Mouse (Mus musculus) cerebellum, postnatal 14 days (tissue): Measurements from ENCODE around the gene Fbxo31.

Experiments used
- DNase-seq, 2 experiments: peaks; one replicate each; pipeline ENCODE4 v3.0.0; 2021; ENCODE audit warnings: mixed read lengths in 2 of 2

Fbxo31 gene

GRCm38 (mm10) chr8:121588750-121589149 lies 10.1 kb upstream of the Fbxo31 start:
- DNase-seq: no peak

DNA sequence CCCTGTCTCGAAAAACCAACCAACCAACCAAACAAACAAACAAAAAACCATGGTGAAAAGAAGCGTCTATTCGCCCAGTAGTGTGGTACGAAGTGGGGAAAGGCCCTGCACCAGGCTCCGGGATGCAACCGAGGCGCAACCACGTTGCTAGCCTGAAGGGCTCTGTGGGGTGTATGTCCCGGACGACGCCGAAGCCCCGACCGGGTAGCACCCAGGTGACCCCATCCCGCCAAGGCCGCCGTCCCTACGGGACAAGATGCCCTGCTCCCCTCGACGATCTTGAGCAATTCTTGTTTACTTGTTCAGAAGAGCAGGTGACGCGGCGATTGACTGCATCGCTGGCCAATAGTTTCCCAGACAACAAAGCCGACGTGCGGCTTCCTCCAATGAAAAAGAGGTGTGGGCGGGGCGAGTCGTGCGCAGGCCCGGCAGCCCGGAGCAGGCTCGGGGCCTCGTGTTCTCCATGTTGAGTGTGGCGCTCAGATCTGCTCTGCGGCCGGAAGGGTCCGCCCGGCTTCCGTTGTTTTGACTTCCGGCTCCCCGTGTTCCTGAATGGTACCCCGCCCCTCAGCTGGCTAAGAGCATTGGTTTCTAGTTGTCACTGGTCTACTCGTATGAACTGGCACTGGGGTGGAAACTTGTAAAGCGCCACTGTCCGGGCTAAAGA lies 6.7 kb upstream of the Fbxo31 start:
- DNase-seq: peak; percentile 100

GRCm38 (mm10) chr8:121584730-121585129 lies 6.1 kb upstream of the Fbxo31 start:
- DNase-seq: no peak

GRCm38 (mm10) chr8:121583653-121584052 lies 5.0 kb upstream of the Fbxo31 start:
- no peak for DNase-seq

DNA sequence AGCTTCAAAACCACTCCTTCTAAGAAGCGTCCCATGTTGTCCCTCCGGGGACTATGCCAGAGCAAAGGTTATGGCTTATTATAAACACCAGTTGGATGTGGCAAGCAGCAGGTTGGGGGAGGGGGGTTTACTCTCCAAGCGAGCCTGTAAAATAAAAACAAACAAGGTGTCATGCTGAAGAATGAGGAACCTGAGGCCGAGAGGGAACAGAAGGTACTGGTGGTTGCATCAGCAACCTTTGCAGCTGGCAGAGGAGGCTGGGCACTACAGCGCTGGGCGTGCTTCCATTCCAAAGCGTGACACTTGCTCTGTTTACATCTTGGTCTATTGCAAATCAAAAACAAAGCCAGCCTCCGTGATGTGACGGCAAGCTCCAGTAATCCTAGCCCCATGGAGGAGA lies 1.9 kb upstream of the Fbxo31 start:
- no peak for DNase-seq

GRCm38 (mm10) chr8:121577751-121578675 lies 593 bp downstream of the Fbxo31 start:
- peak; percentile 43 to 52 for DNase-seq

DNA sequence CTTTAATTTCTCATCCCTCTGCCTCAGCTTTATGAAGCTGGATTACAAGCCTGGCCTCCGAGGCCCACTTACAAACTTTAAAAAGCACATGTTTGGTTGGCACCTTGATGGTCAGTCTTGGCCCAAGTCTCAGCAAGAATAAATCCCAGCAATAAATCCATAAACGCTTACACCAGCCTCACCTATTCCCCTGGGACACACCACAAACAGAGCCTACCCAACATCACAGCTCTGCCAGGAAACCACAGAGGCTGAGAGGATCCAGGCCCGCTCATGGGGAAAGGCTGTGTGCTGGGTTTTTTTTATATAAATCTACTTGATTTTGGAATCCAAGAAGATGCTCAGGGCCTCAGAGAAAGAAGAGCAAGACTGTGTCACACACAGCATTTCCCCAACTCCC lies 2.9 kb downstream of the Fbxo31 start:
- no peak for DNase-seq

GRCm38 (mm10) chr8:121573275-121573674 lies 5.3 kb downstream of the Fbxo31 start:
- DNase-seq: peak; percentile 49 to 75

DNA sequence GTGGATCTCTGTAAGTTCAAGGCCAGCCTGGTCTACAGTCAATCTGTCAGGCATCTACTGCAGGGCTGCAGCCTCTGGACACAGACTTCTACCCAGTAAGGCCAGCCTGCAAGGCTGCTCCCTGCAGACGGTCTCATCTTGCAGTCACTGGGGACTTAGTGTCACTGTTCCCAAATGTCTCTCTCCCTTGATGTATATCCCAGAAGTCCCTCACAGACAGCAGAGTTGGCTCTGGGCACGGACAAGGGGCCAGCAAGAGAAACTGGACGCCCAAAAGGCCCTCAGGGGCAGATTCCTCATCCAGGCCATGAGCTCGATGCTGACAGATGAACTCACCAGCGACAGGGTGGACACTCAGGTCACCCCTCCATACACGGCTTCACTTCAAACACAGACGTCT lies 6.5 kb downstream of the Fbxo31 start:
- no peak for DNase-seq

DNA sequence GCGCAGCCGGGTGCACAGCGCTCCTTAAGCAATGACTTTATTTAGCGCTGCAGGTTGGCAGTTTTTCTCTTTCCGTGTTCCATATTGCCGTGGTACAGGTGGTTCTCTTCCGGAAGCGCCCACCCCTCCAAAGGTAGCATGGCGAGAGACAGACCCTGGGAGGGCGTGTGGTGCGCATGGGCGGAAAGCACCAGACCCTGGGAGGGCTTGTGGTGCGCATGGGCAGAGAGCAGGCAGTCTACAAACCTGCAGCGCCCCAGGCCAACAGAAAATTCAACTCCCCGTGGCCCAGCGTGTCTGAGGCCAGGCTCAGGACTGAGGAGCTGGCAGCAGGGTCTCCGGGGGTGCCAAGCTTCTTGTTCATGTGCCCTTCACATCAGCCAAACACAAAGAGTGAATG lies 7.8 kb downstream of the Fbxo31 start:
- no peak for DNase-seq

DNA sequence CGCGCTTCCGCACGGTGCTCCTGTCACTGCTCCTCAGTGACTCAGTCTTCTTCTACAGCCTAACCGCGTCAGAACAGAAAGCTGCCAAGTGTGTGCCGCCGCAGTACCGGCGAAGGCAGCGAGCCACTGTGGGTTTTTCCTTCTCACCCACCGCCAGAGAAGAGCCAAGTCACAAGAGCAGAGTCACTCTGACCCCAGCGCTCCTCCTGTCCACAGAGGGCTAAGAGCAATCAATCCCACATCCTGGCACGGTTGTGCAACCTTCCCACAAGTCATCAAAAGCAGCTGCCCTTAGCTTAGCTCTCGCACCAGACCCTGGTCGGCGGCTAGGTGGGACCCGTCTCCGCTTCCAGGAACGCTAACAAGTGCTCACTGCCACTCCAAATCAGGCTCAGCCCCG lies 8.3 kb downstream of the Fbxo31 start:
- DNase-seq: no peak

DNA sequence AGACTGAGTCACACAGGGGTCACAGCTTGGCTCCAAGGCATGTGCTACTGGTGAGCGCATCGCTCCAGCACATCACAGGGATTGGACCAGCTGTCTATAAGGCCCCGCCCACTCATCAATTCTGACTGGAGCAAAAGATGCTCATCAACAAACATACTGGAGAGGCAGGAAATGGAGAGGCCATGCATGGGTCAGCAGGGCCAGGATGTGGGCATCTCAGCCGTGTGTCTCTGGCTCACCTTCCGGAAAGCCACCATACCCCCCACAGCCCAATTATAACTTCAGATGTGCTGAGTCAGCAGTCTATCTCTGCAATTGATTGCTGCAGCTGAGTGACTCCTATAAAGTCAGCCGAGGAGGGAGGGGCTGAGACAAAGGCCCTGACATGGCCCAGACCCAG lies 10.3 kb downstream of the Fbxo31 start:
- DNase-seq: no peak

DNA sequence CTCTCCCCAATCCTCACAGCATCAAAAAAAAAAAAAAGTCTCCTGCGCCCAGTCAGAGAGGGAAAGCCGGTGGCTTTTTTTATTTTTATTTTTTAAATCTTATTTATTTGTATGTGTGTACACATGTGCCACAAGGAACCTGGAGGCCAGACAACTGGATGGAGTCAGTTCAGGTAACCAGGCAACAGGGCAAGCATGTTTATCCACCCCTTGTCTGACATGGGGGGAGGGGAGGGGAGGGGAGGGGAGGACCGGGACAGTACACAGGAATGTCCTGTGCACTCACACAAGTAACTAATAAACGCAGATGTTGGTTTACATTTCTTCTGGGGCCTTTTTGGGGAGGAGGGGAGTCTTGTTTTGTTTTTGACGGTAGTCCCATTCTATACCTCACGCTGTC lies 14.9 kb downstream of the Fbxo31 start:
- no peak for DNase-seq

DNA sequence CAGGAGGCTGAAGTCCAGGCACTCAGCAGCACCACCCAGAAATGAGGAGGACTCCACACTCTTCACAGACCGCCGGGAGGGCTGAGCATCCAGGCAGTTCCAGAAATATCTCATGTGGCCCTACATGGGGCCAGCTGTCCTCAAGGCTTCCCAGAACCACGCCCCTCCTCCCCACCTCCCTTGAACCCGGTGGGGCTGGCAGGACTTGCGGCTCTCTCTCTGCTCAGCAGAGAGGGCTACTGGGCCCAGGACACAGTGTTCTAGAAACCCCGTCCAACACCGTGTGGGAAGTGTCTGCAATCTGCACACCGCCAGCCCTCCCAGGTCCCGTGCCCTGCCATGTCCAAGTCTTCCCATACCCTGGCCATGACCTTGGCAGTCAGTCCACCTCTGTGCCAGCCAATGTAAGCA lies 15.7 kb downstream of the Fbxo31 start:
- DNase-seq: peak in 1 of 2 experiments; percentile 31

DNA sequence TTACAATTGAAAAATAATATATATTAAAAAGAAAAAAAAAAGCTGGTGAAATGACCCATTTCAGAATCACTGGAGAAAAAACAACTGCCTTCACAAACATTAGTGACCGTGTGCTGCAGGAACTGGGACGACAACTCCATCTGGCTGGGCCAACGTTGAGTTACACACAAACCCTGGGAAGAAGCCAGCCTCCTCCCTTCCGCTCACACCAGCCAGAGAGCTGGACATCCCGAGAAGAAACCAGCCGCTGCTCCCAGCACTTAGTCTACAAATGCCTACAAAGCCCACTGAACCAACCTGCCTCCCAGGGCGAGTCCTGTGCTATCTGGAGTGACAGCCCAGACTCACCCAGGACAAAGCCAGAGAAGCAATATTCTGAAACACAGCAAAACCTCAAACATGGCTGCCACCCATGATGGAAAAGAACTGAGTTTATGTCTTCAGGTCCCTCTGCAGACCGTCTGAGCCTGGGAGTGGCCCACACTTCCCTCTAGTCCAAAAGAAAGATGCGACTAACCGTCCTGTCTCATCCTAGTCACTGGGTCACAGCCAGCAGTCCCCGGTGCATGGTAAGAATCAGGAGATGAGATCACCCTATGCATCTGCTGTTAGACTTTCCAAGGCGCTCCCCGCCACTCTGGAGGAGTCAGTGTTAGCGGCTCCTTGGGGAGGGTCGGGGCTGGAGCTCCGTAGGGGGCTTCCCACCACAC lies 16.8 kb downstream of the Fbxo31 start:
- DNase-seq: peak; percentile 62 to 73

DNA sequence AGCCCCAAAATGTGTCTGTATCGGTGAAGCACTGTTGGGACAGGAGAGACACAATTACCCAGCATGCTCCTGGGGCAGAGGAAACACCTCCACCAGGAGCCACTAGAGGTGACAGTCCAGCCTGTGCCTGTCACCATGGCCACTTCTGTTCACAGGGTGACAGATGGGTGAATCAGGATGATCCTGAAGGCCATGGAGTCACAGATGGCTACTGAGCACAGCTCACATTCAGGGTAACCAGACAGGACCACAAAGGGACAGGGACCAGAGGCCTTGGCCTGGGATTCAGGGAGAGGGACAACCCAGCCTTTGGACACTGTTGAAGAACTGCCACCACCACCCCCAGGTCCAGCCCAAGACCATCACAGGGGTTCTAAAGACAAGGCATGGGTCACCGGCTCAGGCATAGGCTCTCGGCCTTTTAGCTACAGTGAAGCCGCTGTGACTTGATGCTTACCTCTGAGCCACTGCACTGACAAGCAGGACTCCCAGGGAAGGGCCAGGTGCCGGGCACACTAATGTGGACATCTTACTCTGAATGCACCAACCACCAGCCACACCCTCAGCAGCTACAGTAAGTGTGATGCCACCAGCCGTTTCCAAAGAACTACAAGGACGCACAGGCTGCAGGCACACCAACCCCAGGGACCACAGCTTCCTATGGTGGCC lies 18.0 kb downstream of the Fbxo31 start:
- no peak for DNase-seq

GRCm38 (mm10) chr8:121559801-121560200 lies 18.8 kb downstream of the Fbxo31 start:
- DNase-seq: no peak

GRCm38 (mm10) chr8:121558538-121558937 lies 20.1 kb downstream of the Fbxo31 start:
- DNase-seq: no peak

GRCm38 (mm10) chr8:121557746-121558145 lies 20.9 kb downstream of the Fbxo31 start:
- no peak for DNase-seq

- no peak for DNase-seq
These were observed 24.7 kb downstream of the Fbxo31 start for GRCm38 (mm10) chr8:121553831-121554475.

- no peak for DNase-seq
These were observed 26.1 kb downstream of the Fbxo31 start for GRCm38 (mm10) chr8:121552506-121552905.
